Mouse (Mus musculus) cerebellum, adult 8-10 months (tissue): Measurements from ENCODE around the gene Trpm3.

ENCODE experiments used
- DNase-seq: peaks from one replicate; pipeline ENCODE4 v3.0.0; 2022

The Trpm3 gene

DNA sequence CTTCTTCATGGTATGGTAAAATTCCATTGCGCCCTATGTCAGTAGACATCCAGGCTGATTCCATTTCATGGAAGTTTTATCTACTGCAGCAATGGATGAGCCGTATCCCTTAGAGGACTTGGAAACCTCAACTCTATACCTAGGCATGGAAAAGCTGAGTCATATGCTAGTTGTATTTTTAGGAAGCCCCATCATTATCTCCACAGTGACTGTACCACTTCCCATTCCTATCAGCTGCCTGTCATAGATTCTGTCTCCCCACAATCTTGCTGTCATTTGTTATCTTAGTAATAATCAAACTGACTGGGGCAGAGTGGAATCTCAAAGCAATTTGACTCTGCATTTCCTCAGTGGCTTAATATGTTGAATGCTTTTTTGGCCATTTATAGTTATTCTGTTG is 169.2 kb downstream of the Trpm3 start:
- DNase-seq = no peak

DNA sequence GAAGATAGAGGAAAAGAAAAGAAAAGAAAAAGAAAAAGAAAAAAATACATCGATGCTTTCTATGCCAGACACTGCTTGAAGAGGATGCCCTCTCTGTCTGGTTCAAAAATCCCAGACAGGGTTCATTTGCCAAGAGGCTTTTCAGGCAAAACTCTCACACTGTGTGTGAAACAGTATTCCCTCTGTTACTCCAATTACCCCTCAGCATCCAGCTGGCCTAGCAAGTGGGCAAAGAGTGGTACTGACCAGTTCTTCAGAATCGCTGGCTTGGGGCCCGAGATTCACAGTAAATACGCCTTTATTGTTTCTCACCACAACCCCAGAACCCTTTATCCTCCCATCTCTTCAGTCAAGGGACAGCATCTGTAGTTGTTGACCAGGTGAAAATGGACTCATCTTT is 178.5 kb downstream of the Trpm3 start:
- no peak for DNase-seq

GRCm38 (mm10) chr19:22326813-22327212 is 188.0 kb downstream of the Trpm3 start:
- DNase-seq = no peak

DNA sequence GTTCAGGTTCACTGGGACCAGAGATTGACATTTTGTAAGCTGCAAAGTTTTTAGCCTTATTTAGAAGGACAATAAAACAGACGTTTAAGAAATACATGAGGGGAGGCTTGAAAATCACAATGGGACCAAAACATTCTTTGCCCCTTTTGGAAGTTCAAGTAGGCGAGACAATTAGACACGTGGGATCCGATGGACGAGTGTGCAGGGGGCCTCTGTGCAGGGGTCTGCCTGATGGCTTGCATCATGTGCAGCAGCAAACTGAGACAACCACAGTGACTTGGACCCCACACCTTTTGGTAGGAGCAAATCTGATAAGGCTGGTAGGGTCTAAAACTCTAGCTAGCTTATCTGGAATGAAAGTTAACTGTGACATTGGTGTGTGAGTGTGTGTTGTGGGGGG is 188.4 kb downstream of the Trpm3 start:
- DNase-seq = no peak

DNA sequence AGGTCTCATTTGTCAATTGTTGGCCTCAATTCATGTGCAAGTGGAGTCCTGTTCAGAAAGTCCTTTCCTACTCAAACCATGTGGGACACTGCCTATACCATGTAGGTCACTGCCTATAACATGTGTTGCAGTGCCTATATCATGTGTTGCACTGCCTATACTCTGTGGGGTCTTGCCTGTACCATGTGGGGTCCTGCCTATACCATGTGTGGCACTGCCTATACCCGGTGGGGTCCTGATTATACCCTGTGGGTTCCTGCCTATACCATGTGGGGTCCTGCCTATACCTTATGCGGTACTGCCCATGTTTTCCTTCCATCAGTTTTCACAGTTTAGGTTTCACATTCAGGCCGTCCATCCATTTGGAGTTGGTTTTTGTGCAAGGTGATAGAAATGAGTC is 197.4 kb downstream of the Trpm3 start:
- no peak for DNase-seq

DNA sequence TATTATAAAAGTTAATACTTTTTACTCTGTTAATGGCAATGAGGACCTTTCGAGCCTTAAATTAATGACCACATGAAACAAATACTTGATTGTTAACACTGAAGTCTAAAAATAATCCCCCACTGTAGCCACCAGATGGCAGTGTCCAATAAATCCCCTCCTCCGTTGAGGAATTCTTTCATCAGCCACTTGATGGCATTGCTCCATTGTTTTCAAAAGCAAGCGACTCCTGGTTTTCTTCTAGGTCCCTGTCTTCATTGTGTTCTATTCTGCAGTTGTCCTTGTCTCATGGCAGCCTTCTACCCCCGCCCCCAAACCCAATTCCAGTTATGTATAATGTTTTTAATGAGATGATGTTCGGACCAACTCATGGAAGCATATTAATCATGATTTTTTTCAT is 198.6 kb downstream of the Trpm3 start:
- DNase-seq = peak; percentile 73

DNA sequence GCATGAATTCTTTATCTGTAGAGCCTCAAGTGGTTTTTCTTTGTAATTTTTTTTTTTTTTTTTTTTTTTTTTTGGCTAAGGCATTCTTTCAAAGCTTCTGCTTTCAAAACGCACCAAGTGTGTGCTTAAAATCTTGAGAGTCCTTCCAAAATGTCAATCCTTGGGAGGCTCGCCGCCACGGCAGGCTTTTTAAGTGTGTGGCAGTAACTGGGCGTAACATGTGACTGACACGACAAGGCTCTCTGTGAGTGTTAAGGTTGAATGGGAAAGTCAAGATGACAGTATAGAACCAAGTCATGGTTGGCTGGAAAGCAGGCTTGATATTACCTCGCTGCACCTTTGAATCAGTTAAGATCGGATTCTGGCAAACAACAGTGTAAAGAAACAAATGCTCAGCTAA is 200.1 kb downstream of the Trpm3 start:
- no peak for DNase-seq

- DNase-seq = no peak
Observed at GRCm38 (mm10) chr19:22354037-22354541, 215.2 kb downstream of the Trpm3 start.

DNA sequence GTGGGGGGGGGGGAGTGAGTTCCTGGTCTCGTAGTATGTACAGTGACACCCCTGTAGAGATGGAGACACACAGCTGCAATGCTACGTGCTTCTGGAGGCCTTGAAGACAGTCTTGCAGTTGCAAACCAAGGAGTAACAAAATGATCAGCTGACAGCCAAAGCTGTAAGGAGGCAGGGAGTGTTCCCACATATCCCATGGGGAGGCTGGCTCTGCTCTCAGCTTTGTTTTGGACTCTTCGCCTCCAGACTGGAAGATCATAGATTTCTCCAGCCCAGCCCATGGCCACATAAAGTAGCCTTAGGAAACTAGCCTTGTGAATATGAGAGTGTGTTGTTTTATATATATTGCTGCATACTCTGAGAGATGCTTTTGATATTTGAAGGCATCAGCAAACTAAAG is 248.0 kb downstream of the Trpm3 start:
- DNase-seq = no peak

- DNase-seq = no peak
Observed at GRCm38 (mm10) chr19:22394700-22395099, 255.9 kb downstream of the Trpm3 start.

DNA sequence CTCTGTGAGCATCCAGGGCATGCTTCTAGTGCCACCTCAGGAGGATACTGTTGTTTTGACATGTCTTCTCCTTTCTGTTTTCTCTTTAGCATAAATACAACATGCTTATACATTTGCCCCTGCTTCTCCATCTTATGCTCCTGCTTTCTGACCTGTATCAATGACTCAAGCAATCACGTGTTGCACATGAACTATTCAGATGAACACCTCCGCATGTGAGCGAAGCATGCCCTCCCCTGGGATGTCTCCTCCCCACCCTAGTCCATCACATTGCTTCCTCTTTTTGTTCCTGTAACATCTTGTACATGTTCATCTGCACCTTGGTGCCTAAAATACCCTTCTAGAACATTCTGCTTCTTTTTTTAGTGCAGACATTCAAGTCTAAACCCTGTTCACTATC is 265.2 kb downstream of the Trpm3 start:
- no peak for DNase-seq

DNA sequence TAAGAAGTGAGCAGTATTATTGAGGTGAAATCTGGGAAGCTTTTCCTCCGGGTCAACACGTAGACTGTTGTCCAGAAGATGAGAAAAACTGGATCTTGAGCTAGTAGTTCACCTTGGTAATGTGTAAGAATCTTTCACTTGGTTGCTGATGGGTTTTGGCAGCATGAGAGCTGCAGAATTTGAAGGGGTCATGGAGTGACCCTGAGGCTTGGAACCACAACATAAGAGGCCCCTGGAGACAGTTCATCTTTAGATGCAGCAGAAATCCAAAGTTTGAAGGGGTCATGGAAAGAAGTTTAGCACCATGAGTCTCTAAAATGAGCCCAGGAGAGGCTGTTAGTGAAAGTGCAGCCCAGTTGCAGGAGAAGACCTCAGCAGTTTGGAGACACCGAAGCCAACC is 279.4 kb downstream of the Trpm3 start:
- no peak for DNase-seq

GRCm38 (mm10) chr19:22437207-22437606 is 298.4 kb downstream of the Trpm3 start:
- DNase-seq = peak; percentile 66

DNA sequence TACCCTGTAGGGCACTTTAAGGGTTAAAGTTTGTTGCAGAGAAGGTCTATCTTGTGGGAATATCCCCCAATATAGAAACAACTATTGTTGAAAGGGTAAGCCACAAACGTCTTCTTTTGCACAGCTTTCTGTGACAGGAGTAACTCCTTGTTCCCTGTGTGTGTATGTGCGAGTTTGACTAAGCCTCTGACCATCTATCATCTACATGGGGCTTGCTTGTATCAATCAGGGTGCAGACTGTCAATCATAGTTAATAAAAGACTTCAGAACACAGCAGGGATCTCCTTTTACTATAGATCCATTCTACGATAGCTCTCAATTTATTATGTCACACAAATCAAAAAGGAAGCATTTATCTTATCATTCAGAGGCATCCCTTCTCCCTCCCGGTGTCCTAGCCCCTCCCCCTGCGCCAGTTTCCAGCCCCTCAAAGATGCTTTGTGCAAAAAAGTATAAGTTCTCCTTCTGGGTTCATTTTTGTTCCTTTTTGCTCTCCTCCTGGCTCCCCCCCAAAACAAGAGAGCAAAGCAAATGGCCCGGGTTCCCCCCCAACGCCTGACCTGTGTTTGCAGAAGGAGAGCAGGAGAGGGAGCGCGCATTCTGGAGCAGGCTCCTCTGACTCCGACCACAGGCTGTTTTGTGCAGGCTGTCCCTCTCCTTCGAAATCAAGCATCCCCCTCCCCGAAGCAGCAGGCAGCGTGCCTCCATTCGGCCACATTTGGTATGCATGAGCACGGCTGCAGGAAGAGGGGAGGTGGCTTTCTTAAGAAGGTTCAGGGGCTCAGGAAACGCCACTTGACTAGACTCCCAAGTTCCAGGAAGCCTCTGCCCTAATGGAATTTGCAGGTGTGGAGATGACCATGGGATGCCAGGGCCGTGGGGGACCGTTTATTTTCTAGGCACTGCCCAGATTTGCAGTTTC is 308.8 kb downstream of the Trpm3 start:
- peak; percentile 76 for DNase-seq

DNA sequence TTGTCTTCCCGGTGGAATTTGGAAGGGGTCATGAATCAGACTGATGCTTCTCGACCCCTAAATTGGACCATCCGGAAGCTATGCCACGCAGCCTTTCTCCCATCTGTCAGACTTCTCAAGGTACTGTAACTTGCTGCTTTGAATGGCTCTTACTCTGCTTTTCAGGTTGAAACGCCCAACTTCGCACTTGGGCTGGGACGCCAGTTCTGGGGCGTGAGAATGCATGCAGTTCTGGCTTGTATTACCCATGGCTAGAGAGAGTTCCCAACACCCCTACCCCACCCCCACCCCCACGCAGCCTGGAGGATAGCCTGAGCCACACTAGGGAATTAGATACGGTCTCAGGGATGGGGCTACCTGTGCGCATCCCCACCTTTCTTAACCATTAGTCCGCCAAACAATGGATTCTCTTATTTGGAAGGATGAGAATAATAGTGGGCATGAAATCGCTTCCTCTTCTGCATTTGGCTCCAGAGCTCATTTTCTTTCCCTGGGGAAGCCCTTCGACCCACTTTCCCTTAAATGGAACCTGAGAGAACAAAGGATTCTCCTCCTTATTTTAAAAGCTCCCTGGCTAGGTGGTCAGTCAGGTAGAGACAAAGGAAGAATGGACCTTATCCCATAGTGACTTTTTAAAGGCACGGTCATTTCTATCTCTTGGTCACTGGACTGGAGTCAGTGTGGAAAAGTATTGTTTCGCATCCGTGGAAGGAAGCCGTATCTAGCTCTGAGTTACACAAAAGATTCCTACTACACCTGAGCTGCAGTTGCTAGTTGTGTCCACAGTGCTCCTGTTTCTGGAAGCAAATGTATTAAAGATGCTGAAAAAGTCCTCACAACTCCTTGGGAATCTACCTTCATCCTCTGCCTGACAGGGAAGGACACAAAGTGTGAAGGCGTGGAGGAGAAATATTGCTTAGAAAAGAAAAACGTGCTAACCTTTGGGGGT is 309.8 kb downstream of the Trpm3 start:
- no peak for DNase-seq

- DNase-seq = no peak
Observed at GRCm38 (mm10) chr19:22451290-22451689, 312.4 kb downstream of the Trpm3 start.

GRCm38 (mm10) chr19:22456935-22457334 is 318.1 kb downstream of the Trpm3 start:
- DNase-seq = no peak

- DNase-seq = no peak
Observed at GRCm38 (mm10) chr19:22462043-22462442, 323.2 kb downstream of the Trpm3 start.

DNA sequence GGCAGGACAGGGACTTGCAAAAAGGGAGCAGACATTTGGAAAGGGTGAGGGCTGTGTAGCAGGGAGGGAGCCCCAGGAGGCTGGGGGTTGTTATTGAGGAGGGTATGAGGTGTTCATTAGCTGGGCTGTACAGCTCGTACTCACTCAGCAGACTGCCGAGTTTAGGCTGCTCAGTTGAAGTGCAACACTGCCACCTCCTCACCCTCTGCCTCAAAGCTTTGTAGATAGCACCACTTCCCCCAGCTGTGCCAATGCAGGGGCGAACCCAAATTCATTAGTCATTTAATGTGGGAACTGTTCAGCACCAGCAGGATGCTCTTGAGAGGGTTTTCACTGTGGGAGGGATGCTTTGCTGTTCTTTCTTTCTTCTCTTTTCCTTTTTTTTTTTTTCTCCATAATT is 324.7 kb downstream of the Trpm3 start:
- DNase-seq = no peak

DNA sequence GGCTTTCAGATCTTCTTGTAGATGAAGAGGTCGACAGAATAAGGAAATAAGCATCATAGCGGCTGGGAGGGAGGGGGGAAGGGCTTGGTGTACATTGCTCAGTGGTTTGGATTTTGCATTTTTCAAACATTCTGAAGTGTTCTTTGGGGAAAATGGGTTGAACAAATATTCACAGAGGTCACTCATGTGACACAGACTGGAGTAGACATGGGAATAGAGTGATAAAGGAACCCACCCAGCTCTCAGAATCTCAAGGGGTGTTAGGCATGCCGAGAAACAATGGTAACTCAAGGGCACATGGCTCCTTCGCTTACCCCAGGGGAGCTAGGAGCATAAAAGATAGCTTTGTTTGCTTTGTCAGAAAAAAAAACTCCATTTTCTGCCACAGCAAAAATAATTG is 330.8 kb downstream of the Trpm3 start:
- no peak for DNase-seq

GRCm38 (mm10) chr19:22473030-22473712 is 334.3 kb downstream of the Trpm3 start:
- DNase-seq = peak; percentile 79

- no peak for DNase-seq
Observed at GRCm38 (mm10) chr19:22478295-22478989, 339.6 kb downstream of the Trpm3 start.
